Mouse (Mus musculus): ENCODE results near the gene Mgea5.

DNA sequence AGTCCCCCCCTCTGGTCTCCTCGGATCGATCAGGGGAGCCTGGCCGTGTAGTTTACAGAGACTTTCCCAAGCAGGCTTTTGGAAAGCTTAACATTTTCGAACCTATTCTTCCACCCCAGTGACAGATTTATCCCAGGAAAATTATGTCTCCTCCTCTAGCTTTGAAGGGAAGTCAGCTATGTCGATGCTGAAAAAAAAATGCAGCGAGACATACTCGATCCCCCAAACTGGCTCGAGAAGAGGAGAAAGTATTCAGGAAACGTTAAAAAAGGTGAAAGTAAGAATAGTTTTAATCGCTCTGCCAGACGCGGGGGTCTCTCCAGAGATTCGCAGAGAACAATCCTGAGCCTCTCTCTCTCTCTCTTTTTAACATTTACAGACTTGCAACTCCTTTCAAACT lies 43.4 kb downstream of the Mgea5 start:
- TF ChIP-seq CTCF (IDR thresholded peaks at IDR 0.05; ENCODE audit: extremely low read depth, insufficient read depth, low read length), result no peak
- no peak for TF ChIP-seq POLR2A (IDR thresholded peaks at IDR 0.05; ENCODE audit: extremely low read depth, insufficient read depth, low read length)

Measured in cortical plate, adult 2 months (tissue).